Mouse (Mus musculus) monocyte, adult 2 months (primary cell): ENCODE measurements around the gene Hspb1.

Experiments used
- DNase-seq, 2 experiments: peaks; one replicate each; pipeline ENCODE4 v3.0.0; 2022; ENCODE audit warnings: low spot score in 2 of 2, low read depth in 1 of 2

Hspb1 gene

DNA sequence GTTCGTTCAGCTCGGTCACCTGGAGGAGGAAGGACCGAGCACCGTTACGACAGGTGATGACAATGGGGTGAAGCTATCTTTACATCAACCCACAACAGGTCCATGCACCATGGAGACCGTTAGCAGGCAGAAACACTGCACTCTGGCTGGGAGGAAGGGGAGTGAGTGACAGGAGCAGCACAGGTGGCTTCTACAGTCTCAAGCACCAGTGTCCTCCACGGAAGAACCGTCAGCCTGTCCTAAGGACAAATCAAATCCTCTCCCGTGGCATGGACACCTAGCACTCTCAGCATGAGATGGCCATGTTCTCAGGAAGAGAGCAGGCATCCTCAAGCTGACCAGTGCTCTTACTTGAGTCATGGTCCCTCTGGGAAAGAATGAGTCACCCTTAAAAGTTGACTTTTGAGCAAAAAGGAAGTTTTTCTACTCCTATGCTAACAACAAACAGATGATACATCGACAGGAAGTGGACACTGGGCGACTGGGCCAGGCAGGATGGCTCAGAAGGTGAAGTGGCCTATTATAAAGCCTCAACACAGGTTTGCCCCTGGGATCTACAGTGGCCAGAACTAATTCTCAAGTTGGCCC is 24.0 kb downstream of the Hspb1 start:
- no peak for DNase-seq

DNA sequence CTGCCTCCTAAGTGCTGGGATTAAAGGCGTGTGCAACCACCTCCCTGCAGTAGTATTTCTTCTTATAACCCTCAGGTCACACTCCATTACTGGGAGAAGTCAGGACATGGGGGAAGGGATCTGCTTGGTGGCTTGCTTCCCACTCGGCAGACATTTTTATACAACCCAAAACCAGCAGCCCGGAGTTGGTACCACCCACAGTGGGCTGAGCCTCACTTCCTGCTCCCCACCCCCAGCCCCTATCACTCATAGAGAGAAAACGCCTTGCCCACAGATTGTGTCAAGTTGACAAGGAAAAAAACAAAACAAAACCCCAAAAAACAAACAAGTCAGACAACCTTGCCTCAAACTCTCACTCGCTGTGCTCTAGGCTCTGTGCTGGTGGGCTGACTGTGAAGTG is 25.5 kb downstream of the Hspb1 start:
- no peak for DNase-seq

DNA sequence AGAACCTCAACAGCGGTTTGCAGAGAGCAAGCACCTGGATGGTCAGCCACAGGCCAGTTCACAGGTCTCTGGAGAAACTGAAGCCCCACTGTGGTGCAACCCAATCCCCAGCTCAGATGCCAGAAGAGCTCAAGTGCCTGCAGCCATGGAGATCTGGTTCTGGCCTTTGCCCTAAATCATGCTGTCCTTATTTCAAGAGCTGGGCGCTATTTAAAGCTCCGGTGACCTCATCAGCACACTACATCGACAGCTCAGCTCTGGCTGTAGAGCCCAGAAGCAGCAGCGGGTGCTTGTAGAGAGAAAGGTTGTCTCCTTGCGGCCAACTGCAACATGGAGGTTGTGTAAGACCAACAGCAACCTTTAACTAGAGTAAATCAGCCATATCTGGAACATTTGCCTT is 26.4 kb downstream of the Hspb1 start:
- no peak for DNase-seq

DNA sequence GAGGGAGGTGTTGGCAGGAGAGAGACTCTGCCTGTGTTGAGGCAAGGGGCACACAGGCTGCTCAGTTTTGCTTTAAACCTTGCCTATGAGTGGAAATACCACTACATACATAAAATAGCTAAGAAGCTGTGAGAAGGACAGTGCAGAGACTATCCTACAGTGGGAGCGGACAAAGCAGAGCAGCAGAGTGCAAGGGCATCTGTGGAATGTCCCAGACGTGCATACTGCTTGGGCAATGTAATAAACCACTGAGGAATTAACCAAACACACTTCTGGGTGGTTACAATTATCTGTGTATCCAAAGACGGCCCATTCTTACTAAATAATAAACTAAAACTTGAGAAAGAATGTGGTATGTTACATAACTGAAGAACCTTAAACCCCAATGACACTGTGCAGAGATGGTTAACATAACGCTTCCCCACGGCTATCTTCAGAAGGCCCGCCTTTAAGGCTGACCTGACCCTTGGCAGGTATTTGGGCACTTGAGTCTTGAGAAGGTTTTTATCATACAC is 28.4 kb downstream of the Hspb1 start:
- no peak for DNase-seq

DNA sequence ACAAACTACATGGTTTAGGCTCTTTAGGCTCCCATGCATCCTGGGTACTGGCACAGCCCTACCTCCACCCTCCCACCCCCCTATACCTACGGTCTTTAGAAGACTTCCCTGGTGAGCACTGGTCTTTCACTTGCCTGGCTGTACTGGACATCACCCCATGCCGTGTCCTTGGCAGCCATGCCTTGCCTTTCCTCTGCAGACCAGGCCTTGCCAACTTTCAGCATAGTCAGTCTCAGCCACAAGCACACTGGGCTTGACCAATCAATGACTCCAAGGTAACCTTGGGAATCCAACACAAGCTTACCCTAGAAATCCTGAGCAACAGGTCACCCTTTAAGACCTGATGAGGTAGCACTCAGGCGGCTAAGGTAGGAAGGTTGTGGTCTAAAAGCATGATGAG is 28.9 kb downstream of the Hspb1 start:
- DNase-seq: no peak

DNA sequence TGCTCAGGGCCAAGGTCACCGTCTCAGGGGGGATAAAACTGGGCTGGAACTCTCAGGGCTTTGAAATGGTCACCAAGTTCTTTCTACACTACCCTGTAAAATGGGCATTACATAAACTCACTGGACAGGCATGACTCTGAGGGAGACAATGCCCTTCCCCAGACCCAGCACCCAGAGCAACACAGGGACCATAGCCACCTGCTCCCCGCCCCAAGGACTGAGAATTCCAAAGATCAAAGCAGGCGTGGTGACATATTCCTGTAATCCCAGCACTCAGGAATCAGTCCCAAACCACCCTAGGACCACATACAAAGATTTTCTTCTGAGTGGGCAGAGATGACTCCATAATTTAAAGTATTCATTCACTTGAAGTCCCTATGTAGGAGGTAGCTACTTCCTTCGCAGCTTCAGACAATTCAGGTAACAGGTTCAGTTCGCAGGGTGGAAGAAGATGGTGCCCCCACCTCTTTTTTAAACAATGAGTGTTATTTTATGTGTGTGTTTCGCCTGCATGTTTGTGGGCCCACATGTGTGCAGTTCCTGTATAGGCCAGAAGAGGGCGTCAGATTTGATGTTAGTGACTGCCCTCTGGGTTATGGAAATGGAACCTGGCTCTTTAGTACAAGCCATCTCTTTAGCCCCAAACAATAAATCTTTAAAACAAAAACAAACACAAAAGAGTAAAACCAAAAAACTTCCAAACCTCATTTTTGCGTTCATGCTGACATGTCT is 29.8 kb downstream of the Hspb1 start:
- no peak for DNase-seq

DNA sequence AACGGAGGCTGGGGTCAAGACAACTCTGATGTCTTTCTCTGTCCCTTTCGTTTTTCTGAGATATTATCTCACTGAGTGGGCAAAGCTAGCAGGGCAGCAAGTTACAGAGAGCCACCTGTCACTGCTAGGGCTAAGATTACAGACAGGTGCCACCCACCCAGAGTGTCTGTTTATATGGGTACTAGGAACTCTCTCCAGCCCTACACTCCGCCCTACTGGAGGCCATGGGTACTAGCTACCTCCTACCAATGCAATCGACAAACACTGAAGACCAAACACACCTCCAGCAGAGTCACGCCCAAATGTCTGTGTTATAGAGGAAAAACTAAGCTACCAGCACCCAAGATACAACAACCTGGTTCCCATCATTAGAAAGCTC is 30.3 kb downstream of the Hspb1 start:
- no peak for DNase-seq

DNA sequence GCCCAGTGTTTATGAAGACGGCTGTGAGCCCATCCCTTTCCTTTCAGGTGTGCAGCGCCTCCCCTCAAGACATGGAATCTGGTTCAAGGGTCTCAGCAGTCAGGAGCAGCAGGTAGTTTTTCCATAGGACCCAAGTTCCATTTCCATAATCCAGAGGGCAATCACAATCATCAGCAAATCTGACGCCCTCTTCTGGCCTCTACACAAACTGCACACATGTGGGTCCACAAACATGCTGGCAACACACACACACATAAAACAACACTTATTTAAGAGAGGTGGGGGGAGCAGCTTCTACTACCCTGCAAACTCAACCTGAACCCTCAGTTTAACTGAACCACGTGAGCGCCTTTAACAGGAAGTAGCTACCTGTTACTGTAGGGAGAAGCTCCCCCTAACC is 30.9 kb downstream of the Hspb1 start:
- no peak for DNase-seq

DNA sequence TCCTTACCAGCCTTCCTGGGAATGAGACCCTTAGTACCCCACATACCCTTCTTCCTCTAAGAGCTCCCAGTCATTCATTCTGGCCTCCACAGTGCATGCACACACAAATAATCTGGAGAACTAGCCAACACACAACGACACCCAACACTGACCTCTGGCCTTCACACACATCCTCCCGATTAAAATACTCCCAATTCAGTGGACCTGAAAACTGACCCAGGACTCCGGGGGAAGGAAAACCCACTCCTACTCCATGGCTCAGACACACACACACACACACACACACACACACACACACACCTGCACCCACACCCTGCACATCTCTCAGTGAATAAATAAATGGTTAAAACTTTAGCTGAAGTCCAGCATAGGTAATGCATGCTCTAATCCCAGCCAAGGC is 32.2 kb downstream of the Hspb1 start:
- DNase-seq: no peak

DNA sequence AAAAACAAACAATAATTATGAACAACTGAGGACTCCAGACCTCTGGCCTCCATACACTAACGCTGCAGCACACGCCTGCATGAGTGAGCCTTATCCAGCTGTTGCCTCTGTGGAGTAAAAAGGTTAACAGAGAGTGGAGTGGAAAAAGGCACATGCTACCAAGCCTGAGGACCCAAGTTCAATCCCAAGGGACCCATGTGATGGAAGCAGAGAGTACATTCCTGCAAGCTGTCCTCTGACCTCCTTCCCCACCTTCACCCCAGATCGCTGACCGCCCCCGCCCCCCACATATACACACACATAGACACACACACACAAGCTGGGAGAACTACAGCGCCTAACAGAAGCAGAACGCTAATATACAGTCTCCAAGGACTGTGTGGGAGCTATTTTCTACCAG is 36.2 kb downstream of the Hspb1 start:
- DNase-seq: no peak

DNA sequence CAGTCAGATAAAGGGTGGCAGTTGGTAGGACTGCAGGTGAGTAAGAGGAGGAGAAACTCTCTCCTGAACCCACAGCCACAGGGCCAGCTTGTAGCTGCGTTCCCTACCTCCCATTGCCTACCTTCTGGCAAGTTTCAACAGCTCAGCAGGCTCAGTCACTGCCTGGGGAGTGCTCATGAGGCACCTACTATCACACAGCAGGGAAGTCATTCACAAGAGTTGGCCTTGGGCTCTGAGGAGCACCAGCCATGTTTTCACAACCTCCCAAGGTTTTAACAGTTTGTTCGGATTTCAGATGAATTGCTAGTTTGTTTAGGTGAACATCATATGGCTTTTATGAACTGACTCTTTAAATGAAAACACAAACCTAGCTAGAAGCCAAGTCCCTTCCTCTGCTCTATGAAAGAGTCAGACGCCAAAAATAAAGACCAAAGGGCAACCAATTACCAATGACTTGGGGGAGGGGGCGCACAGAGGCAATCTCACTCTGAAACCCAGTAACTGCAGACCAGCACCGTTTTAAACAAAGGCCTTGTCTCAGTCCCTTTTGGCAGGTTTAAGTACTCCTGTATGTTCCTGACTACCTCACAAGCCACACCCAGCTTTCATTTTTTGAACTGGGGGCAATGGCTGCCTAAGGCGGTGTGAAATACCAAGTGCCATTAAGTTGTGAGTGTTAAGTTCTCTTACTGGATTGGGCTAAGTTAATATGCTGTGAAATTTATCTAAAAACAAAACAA is 42.1 kb downstream of the Hspb1 start:
- no peak for DNase-seq

DNA sequence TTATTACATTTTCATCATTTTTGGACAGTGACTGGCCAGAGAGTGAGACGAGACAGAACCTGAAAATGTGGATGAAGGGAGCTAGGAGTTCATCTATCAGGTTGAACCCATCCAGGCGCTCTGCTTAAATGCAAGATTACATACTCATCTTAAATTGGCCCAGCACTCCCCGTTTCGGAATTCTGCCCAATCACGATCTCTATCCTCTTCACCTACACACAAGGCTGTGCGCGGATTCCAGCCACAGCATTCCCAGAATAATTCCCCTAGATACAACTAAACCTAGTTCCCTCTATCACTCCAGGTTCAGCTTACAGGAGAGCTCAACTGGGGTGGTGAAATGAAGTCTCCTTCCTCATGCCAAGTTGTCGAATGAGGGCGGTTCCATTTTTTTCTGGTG is 43.8 kb downstream of the Hspb1 start:
- no peak for DNase-seq

DNA sequence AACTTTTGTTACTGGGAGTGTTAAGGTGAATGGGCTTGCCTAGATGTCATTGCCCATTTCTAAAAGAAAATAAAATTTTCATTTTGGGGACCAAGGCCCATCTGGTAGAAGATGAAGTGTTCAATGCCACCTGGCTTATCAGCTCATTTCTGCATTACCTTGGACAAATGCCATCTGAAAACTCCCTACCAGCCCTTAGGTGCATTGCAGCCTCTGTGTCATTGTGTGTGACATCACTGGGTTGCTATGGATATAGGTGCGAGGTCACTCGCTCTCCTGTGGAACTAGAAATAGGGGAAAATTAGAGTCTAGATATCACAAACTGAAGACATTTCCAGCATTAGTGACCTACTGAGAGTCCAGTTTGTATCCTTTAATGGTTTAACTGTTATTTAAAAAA is 44.6 kb downstream of the Hspb1 start:
- no peak for DNase-seq

DNA sequence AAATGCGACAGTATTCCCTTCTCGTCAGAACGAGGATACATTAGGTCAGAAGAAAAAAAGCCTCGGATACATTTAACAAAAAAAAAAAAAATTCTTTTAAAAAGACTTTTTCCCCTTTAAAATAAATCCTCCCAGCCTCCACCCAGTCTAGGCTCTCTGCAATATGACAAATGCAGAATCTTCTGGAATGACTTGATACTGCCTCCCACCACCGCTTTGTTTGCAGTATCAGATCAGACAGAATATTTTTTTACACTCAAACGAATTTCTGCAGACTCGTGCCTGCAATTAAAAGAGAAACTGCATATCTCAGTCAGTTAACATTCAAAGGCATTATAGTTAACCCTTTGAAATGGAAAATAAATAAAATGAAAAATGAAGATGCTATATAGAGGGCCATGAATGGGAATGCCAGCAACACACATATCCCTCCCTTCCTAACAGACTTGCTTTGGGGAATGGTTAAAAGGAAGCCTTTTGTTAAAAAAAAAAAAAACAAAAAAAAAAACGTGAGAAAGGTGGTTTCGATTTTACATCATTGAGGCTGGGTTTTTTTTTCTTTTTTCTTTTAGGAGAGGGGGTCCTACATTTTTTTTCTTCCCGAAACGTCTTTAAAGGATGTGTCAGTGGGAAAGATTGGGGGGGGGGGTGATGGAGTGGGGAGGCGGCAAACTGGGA is 45.6 kb downstream of the Hspb1 start:
- DNase-seq: no peak

DNA sequence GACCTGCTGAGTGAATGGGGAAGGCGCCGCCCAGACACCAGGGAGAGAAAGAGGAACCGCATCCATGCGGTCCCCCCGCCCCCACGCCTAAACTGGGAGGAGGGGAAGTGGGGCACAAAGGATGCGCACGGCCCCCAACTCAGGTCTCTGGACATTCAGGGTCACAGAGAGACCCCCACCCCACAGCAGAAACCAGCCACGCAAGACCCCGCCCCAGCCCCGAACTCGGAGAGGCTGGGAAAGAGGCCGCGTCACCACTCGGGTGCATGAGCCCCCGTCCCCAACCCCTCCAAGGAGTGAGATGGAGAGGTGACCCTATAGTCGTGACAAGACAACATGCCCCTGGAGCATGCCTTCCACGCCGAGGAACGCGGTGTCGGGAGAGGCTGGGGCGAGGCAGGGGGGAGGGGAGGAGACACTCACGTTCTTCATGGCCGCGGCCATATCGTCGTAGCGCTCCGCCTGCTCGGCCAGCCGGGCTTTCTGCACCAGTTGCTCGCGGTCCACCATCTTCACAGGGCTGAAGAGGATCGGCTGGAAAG is 46.3 kb downstream of the Hspb1 start:
- DNase-seq: peak; percentile 55 to 79

DNA sequence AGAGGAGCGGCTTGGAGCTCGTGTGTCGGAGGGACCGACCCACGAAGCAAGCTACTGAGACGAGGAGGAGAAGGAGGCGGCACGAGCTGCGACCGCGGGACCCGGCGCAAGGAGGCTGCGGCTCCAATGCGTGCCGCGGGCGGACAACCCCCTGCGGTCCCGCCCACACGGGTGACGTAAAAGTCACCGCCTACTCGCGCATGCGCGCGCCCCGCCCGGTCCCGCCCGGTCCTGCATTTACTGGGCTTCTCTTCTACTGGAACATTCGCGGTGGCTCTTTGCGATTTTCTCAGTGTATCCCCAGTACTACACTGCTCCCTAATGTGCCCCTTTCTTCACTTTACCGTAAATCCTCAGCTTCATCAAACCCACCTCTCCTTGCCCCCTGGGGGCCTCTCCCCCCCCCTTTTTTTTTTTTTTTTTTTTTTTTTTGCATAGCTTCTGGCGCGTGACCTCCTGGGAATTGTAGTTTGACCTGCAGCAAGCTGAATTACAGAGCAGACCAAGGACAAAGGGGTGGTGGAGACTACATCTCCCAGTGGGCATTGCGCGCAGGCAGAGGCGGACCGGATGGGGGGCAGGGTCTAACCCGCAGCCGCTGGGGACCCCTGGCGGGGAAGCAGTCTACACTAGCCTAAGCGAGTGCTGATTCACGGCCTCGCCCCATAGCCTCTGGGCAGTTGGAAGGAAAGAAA is 46.9 kb downstream of the Hspb1 start, which contains the start of gene Ywhag:
Ywhag (minus strand) TSS at position 136 of the 695 bp plus-strand sequence.
- peak; percentile 91 to 98 for DNase-seq

DNA sequence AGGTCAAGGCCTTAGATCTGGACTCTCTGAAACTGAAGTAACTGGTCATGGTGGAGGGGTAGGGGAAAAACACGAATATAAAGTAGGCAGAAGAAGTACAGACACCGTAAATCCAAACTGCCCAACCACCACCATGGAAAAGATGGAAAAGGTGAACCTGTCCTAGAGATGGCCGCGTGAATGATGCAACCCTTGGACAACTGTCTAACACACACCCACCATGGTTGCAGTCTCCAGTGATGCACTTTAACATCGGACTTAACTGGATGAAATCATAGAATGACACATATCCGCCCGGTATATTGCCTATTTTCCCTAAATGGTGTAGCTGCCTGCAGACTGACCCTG is 47.4 kb downstream of the Hspb1 start:
- DNase-seq: no peak

DNA sequence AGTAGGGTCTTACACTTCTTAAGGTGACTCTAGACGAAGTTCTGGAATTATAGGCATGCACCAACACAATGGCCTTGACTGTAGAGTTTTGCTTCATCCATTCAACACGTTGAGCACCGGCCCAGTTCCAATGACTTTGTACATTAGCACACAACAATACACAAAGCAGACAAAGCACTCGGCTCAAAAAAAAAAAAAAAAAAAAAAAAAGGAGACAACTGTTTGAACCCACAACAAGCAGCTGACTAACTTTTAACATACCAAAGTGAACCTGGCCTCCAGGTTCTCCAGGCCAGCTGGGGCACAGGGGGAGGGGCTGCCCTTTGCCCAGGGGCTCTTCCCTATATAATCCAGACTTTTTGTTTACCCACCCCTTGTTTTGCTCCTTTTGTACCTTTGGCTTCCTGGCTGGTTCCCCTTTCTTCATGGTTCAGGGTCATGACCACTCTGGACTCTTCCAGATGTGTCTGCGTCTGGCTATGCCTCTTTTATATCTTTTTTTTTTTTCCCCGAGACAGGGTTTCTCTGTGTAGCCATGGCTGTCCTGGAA is 48.0 kb downstream of the Hspb1 start:
- no peak for DNase-seq
